Comparison of ENCODE assay signal across 10 mouse cellular contexts in the genomic region with DNA sequence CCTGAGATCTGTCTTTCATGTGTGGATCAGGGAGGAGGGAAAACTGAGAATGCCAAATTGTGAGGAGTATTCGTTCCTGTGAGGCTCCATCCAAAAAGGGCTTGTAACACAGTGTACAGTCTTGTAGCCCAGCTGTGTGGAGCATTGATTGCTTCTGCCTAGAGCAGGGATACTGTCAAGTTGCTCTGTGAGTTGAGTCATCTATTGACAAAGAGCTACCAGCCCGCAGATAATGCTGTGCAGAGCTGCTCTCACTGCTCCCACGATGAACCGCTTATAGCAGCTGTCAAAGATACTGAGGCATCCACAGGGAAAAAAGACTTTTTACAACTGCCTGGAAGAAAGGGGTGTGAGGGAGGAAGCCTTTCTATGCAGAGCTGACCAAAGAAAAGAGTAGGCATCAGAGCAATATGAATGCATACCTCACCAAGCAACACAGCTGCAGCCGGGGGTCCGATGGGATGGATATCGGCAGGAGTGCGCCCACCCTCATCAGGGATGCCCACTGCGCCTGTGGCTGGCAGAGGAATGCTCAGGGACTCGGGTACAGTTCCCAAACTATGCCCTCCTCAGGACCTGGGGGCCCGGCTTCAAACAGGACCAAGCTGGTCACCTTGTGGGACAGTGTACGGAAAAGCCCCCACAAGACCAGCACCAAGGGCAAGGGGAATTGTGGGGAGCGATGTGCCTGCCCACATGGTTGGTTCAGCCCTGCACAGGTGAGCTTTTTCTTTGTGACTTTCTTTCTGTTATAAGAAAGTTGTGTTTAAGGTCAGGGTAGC.
DNase-seq lines count a peak whose midpoint lies in the region; ATAC-seq and TF ChIP-seq lines count a peak whose summit lies in the region.
"Had no signal": no experiment of that assay in that cellular context is flagged by ENCODE, and none has a peak within 500 bp of the region (broad histone marks: within the 10 kb centered on the region; RNA-seq: fewer than 3 reads in every experiment).

No protein-coding gene starts in this region.

- H3K4me2 ChIP-seq in stomach, embryonic 14.5 days (replicated peaks; ENCODE audit: low read depth, low read length), result no peak overlapping the region
- no peak overlapping the region for H3K4me2 ChIP-seq in stomach, postnatal 0 days (replicated peaks; ENCODE audit: low read depth)
- H3K4me2 ChIP-seq: limb, embryonic 15.5 days had no signal

- no peak overlapping the region for H3K9ac ChIP-seq in stomach, embryonic 14.5 days (replicated peaks; ENCODE audit: low read depth, low read length)
- H3K9ac ChIP-seq in stomach, postnatal 0 days (ENCODE audit: low read length), result no peak overlapping the region
- H3K9ac ChIP-seq: limb, embryonic 15.5 days had no signal

- DNase-seq in stomach, postnatal 0 days (ENCODE audit: low spot score), result no peak
- DNase-seq in frontal cortex, adult 2 months (ENCODE audit: extremely low spot score in 1 of 2, low spot score in 1 of 2), result peak; percentile 78 to 81
- DNase-seq in left cerebral cortex, adult 2 months (ENCODE audit: extremely low spot score in 1 of 2, low spot score in 2 of 2), result peak; percentile 40 to 46
- peak; percentile 84 for DNase-seq in telencephalon, adult 2 months (ENCODE audit: low read depth, low spot score)
- DNase-seq in gastrocnemius, postnatal 4 days (ENCODE audit: low spot score in 2 of 2), result no peak
- no peak for DNase-seq in ovary, adult 18-20 months (ENCODE audit: low spot score)
- DNase-seq: cerebellum, postnatal 25 days had no signal

- no peak overlapping the region for H3K4me3 ChIP-seq in stomach, embryonic 14.5 days (ENCODE audit: low read depth, low read length)
- no peak overlapping the region for H3K4me3 ChIP-seq in stomach, postnatal 0 days (ENCODE audit: low read depth, low read length)
- peak overlapping the region; percentile 36 for H3K4me3 ChIP-seq in left cerebral cortex, adult 2 months
- H3K4me3 ChIP-seq: limb, embryonic 15.5 days had no signal

- no peak for TF ChIP-seq CTCF in stomach, postnatal 0 days (IDR thresholded peaks at IDR 0.05; ENCODE audit: low read depth)
- TF ChIP-seq CTCF in left cerebral cortex, adult 2 months (IDR thresholded peaks at IDR 0.05), result no peak

- H3K9me3 ChIP-seq in stomach, embryonic 14.5 days (ENCODE audit: control insufficient read depth, low read depth, low read length), result no peaks in the 10 kb centered on the region
- no peaks in the 10 kb centered on the region for H3K9me3 ChIP-seq in stomach, postnatal 0 days (ENCODE audit: control insufficient read depth, low read length)
- H3K9me3 ChIP-seq: limb, embryonic 15.5 days had no signal

- H3K36me3 ChIP-seq in stomach, embryonic 14.5 days (ENCODE audit: control insufficient read depth, insufficient read depth, low read length), result no peaks in the 10 kb centered on the region
- no peaks in the 10 kb centered on the region for H3K36me3 ChIP-seq in stomach, postnatal 0 days (ENCODE audit: control insufficient read depth, insufficient read depth, low read length)
- H3K36me3 ChIP-seq: limb, embryonic 15.5 days had no signal

- no peak for TF ChIP-seq EP300 in stomach, postnatal 0 days (optimal IDR thresholded peaks at IDR 0.05)

- no peaks in the 10 kb centered on the region for H3K27me3 ChIP-seq in stomach, embryonic 14.5 days (ENCODE audit: control insufficient read depth, insufficient read depth, low read length)
- no peaks in the 10 kb centered on the region for H3K27me3 ChIP-seq in stomach, postnatal 0 days (ENCODE audit: control insufficient read depth, insufficient read depth, low read length)
- H3K27me3 ChIP-seq: limb, embryonic 15.5 days had no signal

- WGBS in stomach, embryonic 14.5 days, result 69% methylated on average over 13 of the region's 13 CpGs
- WGBS in stomach, postnatal 0 days, result 71% methylated on average over 13 of the region's 13 CpGs

- intact Hi-C loops in left cerebral cortex, adult 2 months (cut with DNase I), result no loop called here

- no peaks in the 10 kb centered on the region for H3K4me1 ChIP-seq in stomach, embryonic 14.5 days (ENCODE audit: control insufficient read depth, insufficient read depth, low read length)
- H3K4me1 ChIP-seq in stomach, postnatal 0 days (replicated peaks; ENCODE audit: control insufficient read depth, insufficient read depth), result no peaks in the 10 kb centered on the region
- H3K4me1 ChIP-seq: limb, embryonic 15.5 days had no signal

- ATAC-seq in stomach, embryonic 14.5 days (ENCODE audit: insufficient number of reproducible peaks, insufficient read depth, low FRiP score, low read depth), result peak; percentile 46; the same call in 1 of the 2 replicates
- no peak for ATAC-seq in stomach, postnatal 0 days (ENCODE audit: low FRiP score, low TSS enrichment)
- ATAC-seq in megakaryocyte progenitor cell, adult 5-6 weeks (replicated peaks; ENCODE audit: poor library complexity), result no peak

- no peak overlapping the region for H3K27ac ChIP-seq in stomach, embryonic 14.5 days (ENCODE audit: low read length)
- no peak overlapping the region for H3K27ac ChIP-seq in stomach, postnatal 0 days (replicated peaks)
- peak overlapping the region; percentile 54 for H3K27ac ChIP-seq in left cerebral cortex, adult 2 months
- H3K27ac ChIP-seq: limb, embryonic 15.5 days had no signal

Comparison
In these comparisons a context has a peak if more than half of its experiments do, and no peak if none do; other contexts are left out.
1. DNase-seq: peak in frontal cortex, adult 2 months (2 of 2), left cerebral cortex, adult 2 months (2 of 2) and telencephalon, adult 2 months (single experiment); none in stomach, postnatal 0 days (single experiment), gastrocnemius, postnatal 4 days (0 of 2) and ovary, adult 18-20 months (single experiment).